Mouse (Mus musculus): ENCODE results near the gene Vmn1r171. TPM values are rescaled to one million over a fixed set of nuclear protein-coding genes. Genes with fewer than 3 reads are reported as not detected.
"Not testable (repeated sequence)": the region's sequence is repeated elsewhere in the genome, so short reads cannot be mapped to it uniquely, and the experiment has no call there.

The Vmn1r171 gene
- not detected in 2 replicates for polyA plus RNA-seq (2015; fragmentation: Nextera tagmentation; extraction: Ambion mirVana)

DNA sequence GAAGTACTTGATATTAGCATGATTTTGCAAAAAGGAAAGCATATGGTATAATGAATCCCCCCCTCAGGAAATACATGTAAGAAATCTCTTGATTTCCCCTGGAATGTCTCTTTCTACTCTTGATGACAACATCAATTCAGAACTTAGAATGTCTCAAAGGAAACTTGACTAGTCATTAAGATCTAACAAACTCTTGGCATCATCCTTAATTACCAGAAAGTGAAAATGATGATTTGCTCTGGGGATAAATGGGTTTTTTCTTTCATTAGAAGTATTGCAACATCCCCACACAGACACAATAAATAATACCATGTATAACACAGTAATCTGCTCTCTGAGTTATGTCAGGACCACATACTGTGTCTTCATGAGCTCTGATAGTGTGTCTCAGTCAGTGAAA, at the start of gene Vmn1r171:
Gene Vmn1r171, plus strand, starts transcription at position 301 of the 400 bp plus-strand sequence.
- no peaks in the 10 kb centered on the region for H3K27me3 ChIP-seq (replicated peaks; ENCODE audit: control insufficient read depth, insufficient read depth, low read length)
- no peak for ATAC-seq

DNA sequence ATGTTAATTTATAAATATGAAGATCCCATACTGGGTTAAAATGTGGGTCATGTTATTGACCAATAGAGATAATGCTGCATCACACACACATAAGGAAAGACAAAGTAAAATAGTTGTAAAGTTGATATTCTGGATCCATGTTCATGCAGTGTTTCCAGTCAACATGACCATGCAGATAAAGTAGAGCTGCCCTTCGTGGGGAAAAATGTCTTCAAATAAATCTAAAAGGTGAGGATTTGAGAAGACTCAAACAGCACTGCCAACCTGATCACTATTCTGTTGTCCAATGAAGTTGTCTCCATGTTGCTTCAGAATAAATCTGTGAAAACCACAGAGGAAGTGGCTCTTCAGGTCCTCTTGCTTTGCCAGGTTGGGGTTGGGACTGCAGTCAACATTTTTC, 24.6 kb upstream of the Vmn1r171 start, which contains the start of gene Vmn1r170:
Gene Vmn1r170, plus strand, starts transcription at position 301 of the 400 bp plus-strand sequence.
- H3K4me2 ChIP-seq (ENCODE audit: low read length); H3K27me3 ChIP-seq (replicated peaks; ENCODE audit: control insufficient read depth, insufficient read depth, low read length); H3K9ac ChIP-seq (replicated peaks; ENCODE audit: low read depth, low read length); H3K27ac ChIP-seq (ENCODE audit: low read length); H3K4me1 ChIP-seq (replicated peaks; ENCODE audit: control insufficient read depth, insufficient read depth, low read length); H3K9me3 ChIP-seq (ENCODE audit: control insufficient read depth, low read length); H3K4me3 ChIP-seq (replicated peaks; ENCODE audit: low read length); ATAC-seq; H3K36me3 ChIP-seq (ENCODE audit: control insufficient read depth, insufficient read depth): not testable (repeated sequence)
- 51% methylated on average over 1 of the region's 1 CpGs for WGBS

More for the DNA sequence above, at the start of gene Vmn1r171:
- H3K9ac ChIP-seq (replicated peaks; ENCODE audit: low read depth, low read length): no peak within 1 kb of the TSS
- H3K27ac ChIP-seq (ENCODE audit: low read length): no peak within 1 kb of the TSS
- H3K4me1 ChIP-seq (replicated peaks; ENCODE audit: control insufficient read depth, insufficient read depth, low read length): no peaks in the 10 kb centered on the region
- H3K4me2 ChIP-seq (ENCODE audit: low read length): no peak within 1 kb of the TSS
- H3K4me3 ChIP-seq (replicated peaks; ENCODE audit: low read length): no peak within 1 kb of the TSS
- no peaks in the 10 kb centered on the region for H3K36me3 ChIP-seq (ENCODE audit: control insufficient read depth, insufficient read depth)
- peaks cover under 1% of the 10 kb centered on the region; the same call in 1 of the 2 replicates for H3K9me3 ChIP-seq (ENCODE audit: control insufficient read depth, low read length)

DNA sequence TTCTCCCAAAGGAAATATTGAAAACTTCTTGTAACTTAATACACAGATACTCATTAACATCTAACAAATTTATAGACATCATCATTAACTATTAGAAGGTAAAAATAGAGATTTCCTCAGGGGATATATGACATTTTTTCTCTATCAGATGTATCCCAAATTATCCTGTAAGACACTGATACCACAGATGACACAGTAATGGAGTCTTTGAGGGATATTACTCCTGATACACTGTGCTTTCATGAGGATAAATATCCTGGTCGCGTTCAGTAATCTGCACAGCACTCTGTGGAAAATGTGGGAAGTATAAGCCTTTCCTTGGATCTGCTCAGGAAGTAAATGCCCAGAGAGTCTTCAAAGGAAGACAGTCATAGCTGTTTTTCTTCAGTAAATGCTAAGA, 27.5 kb downstream of the Vmn1r171 start, which contains the start of gene Vmn1r172:
Gene Vmn1r172, plus strand, starts transcription at position 301 of the 400 bp plus-strand sequence.
- no peaks in the 10 kb centered on the region; the same call in 1 of the 2 replicates for H3K9me3 ChIP-seq (ENCODE audit: control insufficient read depth, low read length)
- no peaks in the 10 kb centered on the region for H3K36me3 ChIP-seq (ENCODE audit: control insufficient read depth, insufficient read depth)
- H3K27me3 ChIP-seq (replicated peaks; ENCODE audit: control insufficient read depth, insufficient read depth, low read length): no peaks in the 10 kb centered on the region
- H3K4me1 ChIP-seq (replicated peaks; ENCODE audit: control insufficient read depth, insufficient read depth, low read length): no peaks in the 10 kb centered on the region
- H3K9ac ChIP-seq (replicated peaks; ENCODE audit: low read depth, low read length): no peak within 1 kb of the TSS
- H3K4me2 ChIP-seq (ENCODE audit: low read length): no peak within 1 kb of the TSS
- H3K4me3 ChIP-seq (replicated peaks; ENCODE audit: low read length): no peak within 1 kb of the TSS
- 57% methylated on average over 2 of the region's 2 CpGs for WGBS
- no peak for ATAC-seq
- H3K27ac ChIP-seq (ENCODE audit: low read length): no peak within 1 kb of the TSS

Other genes starting within 250 kb of the Vmn1r171 start
- not detected in 2 replicates for gene Nlrp5, start 244.8 kb upstream of the Vmn1r171 start, polyA plus RNA-seq (2015; fragmentation: Nextera tagmentation; extraction: Ambion mirVana)
- not detected in 2 replicates for gene Vmn1r167, start 123.5 kb upstream of the Vmn1r171 start, polyA plus RNA-seq (2015; fragmentation: Nextera tagmentation; extraction: Ambion mirVana)
- gene Vmn1r168, start 91.0 kb upstream of the Vmn1r171 start, polyA plus RNA-seq (2015; fragmentation: Nextera tagmentation; extraction: Ambion mirVana): not detected in 2 replicates
- not detected in 2 replicates for gene Vmn1r169, start 55.2 kb upstream of the Vmn1r171 start, polyA plus RNA-seq (2015; fragmentation: Nextera tagmentation; extraction: Ambion mirVana)
- not detected in 2 replicates for gene Vmn1r170, start 24.5 kb upstream of the Vmn1r171 start, polyA plus RNA-seq (2015; fragmentation: Nextera tagmentation; extraction: Ambion mirVana)
- not detected in 2 replicates for gene Vmn1r172, start 27.6 kb downstream of the Vmn1r171 start, polyA plus RNA-seq (2015; fragmentation: Nextera tagmentation; extraction: Ambion mirVana)
- not detected in 2 replicates for gene Vmn1r173, start 70.0 kb downstream of the Vmn1r171 start, polyA plus RNA-seq (2015; fragmentation: Nextera tagmentation; extraction: Ambion mirVana)
- gene Vmn1r174, start 121.5 kb downstream of the Vmn1r171 start, polyA plus RNA-seq (2015; fragmentation: Nextera tagmentation; extraction: Ambion mirVana): not detected in 2 replicates
- gene Vmn1r175, start 179.9 kb downstream of the Vmn1r171 start, polyA plus RNA-seq (2015; fragmentation: Nextera tagmentation; extraction: Ambion mirVana): not detected in 2 replicates
- gene Vmn1r176, start 206.7 kb downstream of the Vmn1r171 start, polyA plus RNA-seq (2015; fragmentation: Nextera tagmentation; extraction: Ambion mirVana): not detected in 2 replicates
- gene Vmn1r177, start 235.7 kb downstream of the Vmn1r171 start, polyA plus RNA-seq (2015; fragmentation: Nextera tagmentation; extraction: Ambion mirVana): not detected in 2 replicates

All from forebrain, embryonic 16.5 days (tissue).